Mouse (Mus musculus) mouse trophoblast stem cell (cell line): ENCODE results near the gene H2-Q7.
"Not testable (repeated sequence)": the region's sequence is repeated elsewhere in the genome, so short reads cannot be mapped to it uniquely, and the experiment has no call there.

ENCODE experiments used
- in situ Hi-C, 2 experiments: fragments of 300-500 bp; cut with MseI, MboI; formaldehyde crosslinking; loops; 2 replicates in 1 of 2; 3 replicates in 1 of 2; pipeline ENCODE4 v1.15.1; 2025

H2-Q7 gene

GRCm38 (mm10) chr17:35438885-35439284, at the start of gene H2-Q7:
TSS of gene H2-Q7 (plus strand) at chr17:35439155.
- in situ Hi-C loops: not testable (repeated sequence)

DNA sequence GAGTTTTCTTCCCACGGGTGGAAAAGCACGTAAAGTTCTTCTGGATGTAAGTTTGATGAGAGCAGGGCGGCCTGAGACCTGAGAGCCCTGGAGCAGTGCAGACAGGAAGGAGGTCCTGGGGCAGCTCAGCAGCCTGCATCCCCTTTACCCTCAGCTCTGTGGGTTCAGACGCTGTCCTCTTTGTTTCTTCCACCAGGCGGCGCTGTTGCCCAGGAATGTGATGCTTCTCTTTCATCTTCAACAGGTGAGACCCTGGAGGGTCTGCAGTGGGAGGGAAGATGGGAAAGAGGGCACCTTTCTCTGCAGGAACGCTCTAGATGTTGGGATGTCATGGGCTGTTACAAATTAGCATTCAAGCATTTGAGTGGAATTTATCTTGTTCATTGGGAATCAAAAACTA, 49.2 kb upstream of the H2-Q7 start:
- in situ Hi-C loops: not testable (repeated sequence)

DNA sequence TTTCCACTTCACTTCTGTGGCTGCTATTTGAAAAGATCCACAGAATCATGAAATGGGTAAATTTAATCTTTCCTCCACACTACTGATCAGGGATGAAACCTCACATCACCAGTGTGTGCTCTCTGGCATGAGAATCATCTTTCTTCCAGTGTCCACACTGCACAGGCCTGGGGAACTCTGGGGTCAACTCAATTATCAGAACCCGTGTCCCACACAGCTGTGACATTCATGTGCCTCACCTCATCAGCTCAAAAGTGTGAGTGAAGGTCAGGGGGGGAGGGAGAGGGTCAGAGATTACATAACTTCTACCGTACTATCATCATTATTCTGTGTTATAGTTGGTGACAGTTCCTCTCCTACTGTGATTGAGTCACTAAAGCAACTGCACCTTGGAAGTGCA, 46.3 kb upstream of the H2-Q7 start:
- in situ Hi-C loops: not testable (repeated sequence)

GRCm38 (mm10) chr17:35393864-35394800, 44.8 kb upstream of the H2-Q7 start:
- in situ Hi-C loops: not testable (repeated sequence)

GRCm38 (mm10) chr17:35396956-35397355, 42.0 kb upstream of the H2-Q7 start:
- in situ Hi-C loops: not testable (repeated sequence)

DNA sequence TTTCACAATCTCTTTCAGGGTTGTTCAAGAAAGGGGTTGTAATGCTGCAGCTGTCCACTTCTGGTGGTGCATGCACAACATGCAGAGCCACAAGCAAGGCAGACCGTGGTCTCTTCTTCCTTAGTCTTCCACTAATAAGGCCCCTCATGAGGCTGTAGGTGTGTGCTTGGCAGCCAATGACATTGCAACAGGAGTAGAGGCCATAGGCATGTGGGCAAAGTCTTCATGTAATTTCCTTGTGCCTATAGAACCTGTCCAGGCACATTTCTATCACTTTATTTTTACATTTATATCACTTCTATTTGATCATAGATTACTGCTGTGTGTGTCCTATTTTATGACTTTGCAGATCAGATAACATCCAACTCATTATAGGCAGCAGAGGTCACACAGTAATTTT, 25.9 kb upstream of the H2-Q7 start:
- in situ Hi-C loops: not testable (repeated sequence)

GRCm38 (mm10) chr17:35415273-35416129, 23.5 kb upstream of the H2-Q7 start:
- in situ Hi-C loops: not testable (repeated sequence)

- in situ Hi-C loops: no loop called here
Observed at GRCm38 (mm10) chr17:35418772-35419171, 20.2 kb upstream of the H2-Q7 start.

GRCm38 (mm10) chr17:35419564-35419963, 19.4 kb upstream of the H2-Q7 start:
- in situ Hi-C loops: not testable (repeated sequence)

DNA sequence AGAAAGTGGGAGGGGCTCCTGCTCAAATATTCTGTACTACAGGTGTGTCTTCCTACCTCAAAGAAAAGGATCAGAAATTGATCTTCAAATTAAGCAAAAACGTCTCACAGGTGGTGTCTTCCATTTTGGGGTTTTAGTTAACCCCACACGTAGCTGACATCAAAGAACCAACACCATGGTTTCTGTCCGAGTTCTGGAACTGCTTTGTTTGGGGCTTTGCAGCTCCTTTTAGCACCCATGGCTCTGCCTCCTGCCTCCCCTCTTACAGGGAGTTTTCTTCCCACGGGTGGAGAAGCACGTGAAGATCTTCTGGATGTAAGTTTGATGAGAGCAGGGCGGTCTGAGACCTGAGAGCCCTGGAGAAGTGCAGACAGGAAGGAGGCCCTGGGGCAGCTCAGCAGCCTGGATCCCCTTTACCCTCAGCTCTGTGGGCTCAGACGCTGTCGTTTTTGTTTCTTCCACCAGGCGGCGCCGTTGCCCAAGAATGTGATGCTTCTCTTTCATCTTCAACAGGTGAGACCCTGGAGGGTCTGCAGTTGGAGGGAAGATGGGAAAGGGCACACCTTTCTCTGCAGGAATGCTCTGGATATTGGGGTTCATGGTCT, 18.6 kb upstream of the H2-Q7 start:
- in situ Hi-C loops: not testable (repeated sequence)

- in situ Hi-C loops: not testable (repeated sequence)
Observed at GRCm38 (mm10) chr17:35421331-35421730, 17.6 kb upstream of the H2-Q7 start.

DNA sequence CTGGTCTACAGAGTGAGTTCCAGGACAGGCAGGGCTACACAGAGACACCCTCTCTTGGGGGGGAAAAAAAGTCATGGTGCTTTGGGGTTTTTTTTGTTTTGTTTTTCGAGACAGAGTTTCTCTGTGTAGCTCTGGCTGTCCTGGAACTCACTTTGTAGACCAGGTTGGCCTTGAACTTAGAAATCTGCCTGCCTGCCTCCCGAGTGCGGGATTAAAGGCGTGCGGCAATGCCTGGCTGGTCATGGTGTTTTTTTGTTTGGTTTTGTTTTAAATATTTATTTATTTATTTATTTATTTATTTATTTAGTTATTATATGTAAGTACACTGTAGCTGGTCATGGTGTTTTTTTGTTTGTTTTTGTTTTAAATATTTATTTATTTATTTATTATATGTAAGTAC, 16.6 kb upstream of the H2-Q7 start:
- in situ Hi-C loops: not testable (repeated sequence)

GRCm38 (mm10) chr17:35423131-35423810, 15.7 kb upstream of the H2-Q7 start:
- in situ Hi-C loops: not testable (repeated sequence)

DNA sequence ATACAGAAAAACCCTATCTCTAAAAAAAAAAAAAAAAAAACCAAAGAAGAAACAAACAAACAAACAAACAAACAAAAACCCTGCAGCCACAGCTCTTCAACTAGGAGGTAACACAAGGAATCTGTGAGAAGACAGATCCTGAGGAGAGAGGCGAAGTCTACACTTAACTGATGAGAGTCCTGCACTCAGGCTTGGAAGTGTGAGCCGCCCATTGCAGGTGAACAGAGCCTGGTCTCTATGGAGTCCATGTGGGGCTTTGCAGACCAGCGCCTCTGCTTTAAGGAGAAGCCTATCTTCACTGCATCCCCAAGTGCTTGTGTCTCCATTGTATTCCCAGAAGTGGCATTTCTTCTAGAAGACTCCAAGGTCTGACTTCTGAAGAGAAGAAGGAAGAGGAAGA, 14.8 kb upstream of the H2-Q7 start:
- in situ Hi-C loops: not testable (repeated sequence)

- in situ Hi-C loops: not testable (repeated sequence)
Observed at GRCm38 (mm10) chr17:35424624-35425416, 14.1 kb upstream of the H2-Q7 start, which contains the start of gene H2-Q6. TSS of gene H2-Q6 (plus strand) at chr17:35424850.

- in situ Hi-C loops: not testable (repeated sequence)
Observed at GRCm38 (mm10) chr17:35425474-35425873, 13.5 kb upstream of the H2-Q7 start.

GRCm38 (mm10) chr17:35428883-35429282, 10.1 kb upstream of the H2-Q7 start:
- in situ Hi-C loops: not testable (repeated sequence)

DNA sequence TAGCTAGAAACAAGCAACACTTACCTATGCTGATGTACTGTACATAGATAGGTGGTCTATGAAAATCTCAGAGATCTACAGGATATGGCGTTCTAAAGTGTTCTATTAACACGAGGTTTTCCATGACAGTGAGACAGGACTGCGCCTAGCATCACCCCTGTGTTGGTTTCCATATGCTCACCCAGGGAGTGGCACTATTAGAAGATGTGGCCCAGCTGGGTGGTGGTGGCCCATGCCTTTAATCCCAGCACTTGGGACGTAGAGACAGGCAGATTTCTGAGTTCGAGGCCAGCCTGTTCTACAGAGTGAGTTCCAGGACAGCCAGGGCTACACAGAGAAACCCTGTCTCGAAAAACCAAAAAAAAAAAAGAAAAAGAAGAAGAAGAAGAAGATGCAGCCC, 8.3 kb upstream of the H2-Q7 start:
- in situ Hi-C loops: not testable (repeated sequence)

DNA sequence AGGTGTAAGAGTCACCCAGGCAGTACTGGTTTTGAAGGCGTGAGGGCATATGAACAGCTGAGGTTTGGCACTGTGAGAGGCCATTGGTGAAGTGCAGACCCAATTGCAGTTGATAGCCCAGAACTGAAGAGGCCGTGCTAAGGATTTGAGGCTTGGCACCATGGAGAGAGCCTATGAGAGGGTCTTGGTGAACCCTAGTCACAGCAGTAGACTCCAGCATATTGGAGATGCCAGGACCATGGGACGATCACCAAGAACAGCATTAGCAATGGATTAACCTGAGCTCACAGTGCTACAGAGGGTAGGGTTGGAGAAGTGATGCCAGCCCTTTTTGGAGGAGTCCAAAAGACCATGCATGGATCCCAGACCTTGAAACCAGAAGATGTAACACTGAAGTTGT, 6.8 kb upstream of the H2-Q7 start:
- in situ Hi-C loops: not testable (repeated sequence)

DNA sequence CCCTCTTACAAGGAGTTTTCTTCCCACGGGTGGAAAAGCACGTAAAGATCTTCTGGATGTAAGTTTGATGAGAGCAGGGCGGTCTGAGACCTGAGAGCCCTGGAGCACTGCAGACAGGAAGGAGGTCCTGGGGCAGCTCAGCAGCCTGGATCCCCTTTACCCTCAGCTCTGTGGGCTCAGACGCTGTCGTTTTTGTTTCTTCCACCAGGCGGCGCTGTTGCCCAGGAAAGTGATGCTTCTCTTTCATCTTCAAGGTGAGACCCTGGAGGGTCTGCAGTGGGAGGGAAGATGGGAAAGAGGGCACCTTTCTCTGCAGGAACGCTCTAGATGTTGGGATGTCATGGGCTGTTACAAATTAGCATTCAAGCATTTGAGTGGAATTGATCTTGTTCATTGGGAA, 4.1 kb upstream of the H2-Q7 start:
- in situ Hi-C loops: not testable (repeated sequence)
